Comparison of ENCODE assay signal across 7 mouse cellular contexts in the genomic region with DNA sequence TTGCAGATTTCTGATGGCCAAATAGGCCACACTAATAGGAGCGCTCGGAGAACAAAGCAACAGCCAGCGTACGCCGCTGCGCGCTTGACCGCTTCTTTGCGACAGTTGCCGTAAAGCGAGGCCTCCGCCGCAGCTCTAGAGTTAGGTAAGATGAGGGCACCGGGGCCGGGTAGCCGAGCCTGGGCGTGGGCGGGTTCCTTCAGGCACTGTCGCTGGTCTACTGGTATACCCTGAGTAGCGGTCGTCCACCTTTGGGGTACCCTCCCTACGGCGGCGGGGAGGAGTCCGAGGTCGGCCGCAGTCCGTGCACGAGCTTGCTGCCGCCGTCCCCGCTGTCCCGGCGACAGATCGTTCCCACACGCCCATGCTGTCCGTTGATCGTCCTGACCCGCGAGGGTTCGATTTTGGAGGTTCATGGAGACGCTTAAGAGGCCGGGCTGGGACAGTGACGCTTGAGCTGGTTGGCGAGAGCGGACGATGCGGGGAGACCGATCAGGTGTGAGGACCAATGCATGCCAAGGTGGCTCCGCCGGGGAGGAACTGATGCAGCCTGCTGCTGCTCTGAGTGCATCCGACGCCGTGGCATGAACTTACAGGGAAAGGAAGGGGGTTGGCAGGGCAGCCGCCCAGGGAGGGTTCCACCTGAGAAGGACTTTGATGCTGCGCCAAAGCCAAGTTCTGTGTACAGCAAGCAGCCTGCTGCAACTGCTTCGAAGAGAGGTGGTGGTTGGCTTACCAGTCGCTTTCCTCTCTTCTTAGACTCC. TPM values are rescaled to one million over a fixed set of nuclear protein-coding genes. Genes with fewer than 3 reads are reported as not detected.
DNase-seq lines count a peak whose midpoint lies in the region; ATAC-seq lines count a peak whose summit lies in the region.

No protein-coding gene starts in this region.

- peak; percentile 94 for ATAC-seq in embryonic facial prominence, embryonic 12.5 days (ENCODE audit: insufficient number of reproducible peaks, insufficient read depth, low FRiP score, low TSS enrichment)
- ATAC-seq in limb, embryonic 11.5 days (ENCODE audit: insufficient number of reproducible peaks, low FRiP score, low TSS enrichment, low read depth): peak; percentile 91
- ATAC-seq in midbrain, embryonic 14.5 days (ENCODE audit: low FRiP score, low TSS enrichment): peak; percentile 96

- H3K9ac ChIP-seq in embryonic facial prominence, embryonic 12.5 days: peak overlapping the region; percentile 83
- H3K9ac ChIP-seq in limb, embryonic 11.5 days (ENCODE audit: low read length): peak overlapping the region; percentile 89
- peak overlapping the region; percentile 84 for H3K9ac ChIP-seq in midbrain, embryonic 14.5 days (replicated peaks; ENCODE audit: low read length)

- peak overlapping the region; percentile 88 for H3K27ac ChIP-seq in embryonic facial prominence, embryonic 12.5 days
- peak overlapping the region; percentile 30; the same call in 1 of the 2 replicates for H3K27ac ChIP-seq in limb, embryonic 11.5 days (replicated peaks; ENCODE audit: low read depth, low read length)
- H3K27ac ChIP-seq in midbrain, embryonic 14.5 days (replicated peaks; ENCODE audit: low read depth, low read length): peak overlapping the region; percentile 94

- peak overlapping the region; percentile 77 for H3K4me3 ChIP-seq in embryonic facial prominence, embryonic 12.5 days
- peak overlapping the region; percentile 79 for H3K4me3 ChIP-seq in limb, embryonic 11.5 days (ENCODE audit: low read depth, low read length)
- H3K4me3 ChIP-seq in midbrain, embryonic 14.5 days (replicated peaks; ENCODE audit: low read depth, low read length): peak overlapping the region; percentile 87

- no peaks in the 10 kb centered on the region for H3K27me3 ChIP-seq in embryonic facial prominence, embryonic 12.5 days
- no peaks in the 10 kb centered on the region for H3K27me3 ChIP-seq in limb, embryonic 11.5 days (ENCODE audit: control insufficient read depth, insufficient read depth, low read length)
- no peaks in the 10 kb centered on the region for H3K27me3 ChIP-seq in midbrain, embryonic 14.5 days (ENCODE audit: control insufficient read depth, insufficient read depth, low read length)

- no peaks in the 10 kb centered on the region for H3K36me3 ChIP-seq in embryonic facial prominence, embryonic 12.5 days
- no peaks in the 10 kb centered on the region for H3K36me3 ChIP-seq in limb, embryonic 11.5 days (ENCODE audit: control insufficient read depth, insufficient read depth, low read length)
- no peaks in the 10 kb centered on the region for H3K36me3 ChIP-seq in midbrain, embryonic 14.5 days (ENCODE audit: control insufficient read depth, insufficient read depth, low read length)

- 4% methylated on average over 58 of the region's 58 CpGs for WGBS in embryonic facial prominence, embryonic 12.5 days
- WGBS in limb, embryonic 11.5 days: 5% methylated on average over 58 of the region's 58 CpGs
- 12% methylated on average over 58 of the region's 58 CpGs for WGBS in midbrain, embryonic 14.5 days

- H3K4me2 ChIP-seq in embryonic facial prominence, embryonic 12.5 days (replicated peaks): peak overlapping the region; percentile 83
- peak overlapping the region; percentile 74 for H3K4me2 ChIP-seq in limb, embryonic 11.5 days (ENCODE audit: low read depth, severe bottlenecking)
- H3K4me2 ChIP-seq in midbrain, embryonic 14.5 days (ENCODE audit: low read length): peak overlapping the region; percentile 83

- H3K4me1 ChIP-seq in embryonic facial prominence, embryonic 12.5 days: 0 out of 2 replicates have a peak, but pooled peaks cover 4% of the 10 kb centered on the region
- 0 out of 2 replicates have a peak, but pooled peaks cover 3% of the 10 kb centered on the region for H3K4me1 ChIP-seq in limb, embryonic 11.5 days (ENCODE audit: control insufficient read depth, insufficient read depth, low read length)
- H3K4me1 ChIP-seq in midbrain, embryonic 14.5 days (ENCODE audit: control insufficient read depth, insufficient read depth, low read length): peaks cover 12% of the 10 kb centered on the region

- DNase-seq in adrenal gland, postnatal 25 days: peak; percentile 88
- DNase-seq in heart, adult 11 months: peak; percentile 99
- peak; percentile 91 for DNase-seq in kidney, adult 18-20 months
- peak; percentile 96 for DNase-seq in limb, embryonic 11.5 days (ENCODE audit: low spot score)
- peak; percentile 98 for DNase-seq in midbrain, embryonic 14.5 days
- peak; percentile 71 to 87 for DNase-seq in spleen, adult 18-20 months

- no peaks in the 10 kb centered on the region for H3K9me3 ChIP-seq in embryonic facial prominence, embryonic 12.5 days
- H3K9me3 ChIP-seq in limb, embryonic 11.5 days (ENCODE audit: control insufficient read depth, low read length): no peaks in the 10 kb centered on the region
- no peaks in the 10 kb centered on the region for H3K9me3 ChIP-seq in midbrain, embryonic 14.5 days (ENCODE audit: control insufficient read depth, low read length)

RNA-seq across cellular contexts. Expression of a gene that starts 0.4 kb away (rescaled TPM):
- 16.7 and 17.9 TPM in 2 replicates for total RNA-seq in adrenal gland, postnatal 25 days (2021)
- 15.6 and 16.6 TPM in 2 replicates for polyA plus RNA-seq in embryonic facial prominence, embryonic 12.5 days (2016; fragmentation: Nextera tagmentation; extraction: Ambion mirVana)
- polyA plus RNA-seq in limb, embryonic 11.5 days (2014; fragmentation: Nextera tagmentation; extraction: Ambion mirVana): 12.2 and 13.7 TPM in 2 replicates
- polyA plus RNA-seq in midbrain, embryonic 14.5 days (2014; fragmentation: Nextera tagmentation; extraction: Ambion mirVana): 20.1 and 22.9 TPM in 2 replicates

Comparison
In these comparisons a context has a peak if more than half of its experiments do, and no peak if none do; other contexts are left out.
1. Peak in every context shown above with its lines: DNase-seq, ATAC-seq, H3K4me3 ChIP-seq and H3K27ac ChIP-seq.
2. H3K27ac ChIP-seq: peak in every context shown above with its lines; median percentile 94 in midbrain, embryonic 14.5 days; 88 in embryonic facial prominence, embryonic 12.5 days; 30 in limb, embryonic 11.5 days.